Mouse (Mus musculus) E14TG2a.4 (cell line): Measurements from ENCODE around the gene H1f0.

Source experiments
- CTCF ChIP-seq: conservative IDR thresholded peaks from 2 replicates; pipeline ENCODE4 v1.5.1; 2014; ENCODE audit warnings: low read length
- NANOG ChIP-seq: IDR thresholded peaks from 2 replicates; pipeline ENCODE4 v1.6.1; 2014; ENCODE audit warnings: borderline replicate concordance, low read length, mixed read lengths
- POU5F1 ChIP-seq: IDR thresholded peaks from 2 replicates; pipeline ENCODE4 v1.6.1; 2014; ENCODE audit warnings: low read length, borderline replicate concordance

- peak; percentile 39 for TF ChIP-seq CTCF
- no peak for TF ChIP-seq POU5F1
- no peak for TF ChIP-seq NANOG
Measured at GRCm38 (mm10) chr15:79018886-79019285, 9.4 kb upstream of the H1f0 start.
